Mouse (Mus musculus): ENCODE data around the gene Olfr1132. TPM values are rescaled to one million over a fixed set of nuclear protein-coding genes. Genes with fewer than 3 reads are reported as not detected.

Olfr1132 gene
- not detected in 2 replicates for polyA plus RNA-seq (2015; fragmentation: Nextera tagmentation; extraction: Ambion mirVana)

GRCm38 (mm10) chr2:87637435-87637834, at the start of gene Olfr1132:
Olfr1132 (minus strand) TSS chr2:87637535.

GRCm38 (mm10) chr2:87673564-87673963, 36.2 kb upstream of the Olfr1132 start, which contains the start of gene Olfr1135:
Olfr1135 (minus strand) TSS chr2:87673664.

GRCm38 (mm10) chr2:87658360-87658759, 21.0 kb upstream of the Olfr1132 start, which contains the start of gene Olfr1134:
Olfr1134 (minus strand) TSS chr2:87658460.

GRCm38 (mm10) chr2:87647274-87647673, 9.9 kb upstream of the Olfr1132 start, which contains the start of gene Olfr1133:
Olfr1133 (minus strand) TSS chr2:87647374.

GRCm38 (mm10) chr2:87626804-87627203, 10.5 kb downstream of the Olfr1132 start, which contains the start of gene Olfr1131:
Olfr1131 (plus strand) TSS chr2:87627104.

GRCm38 (mm10) chr2:87605912-87606311, 31.4 kb downstream of the Olfr1132 start, which contains the start of gene Olfr1130:
Olfr1130 (plus strand) TSS chr2:87606212.

Other genes starting within 250 kb of the Olfr1132 start
- not detected in 2 replicates for gene Olfr1123, start 220.9 kb downstream of the Olfr1132 start, polyA plus RNA-seq (2015; fragmentation: Nextera tagmentation; extraction: Ambion mirVana)
- gene Olfr1124, start 207.3 kb downstream of the Olfr1132 start, polyA plus RNA-seq (2015; fragmentation: Nextera tagmentation; extraction: Ambion mirVana) = 0.05 TPM in 1 of 2 replicates, not detected in the other
- not detected in 2 replicates for gene Olfr1126, start 183.6 kb downstream of the Olfr1132 start, polyA plus RNA-seq (2015; fragmentation: Nextera tagmentation; extraction: Ambion mirVana)
- gene Pramel7, start 140.4 kb downstream of the Olfr1132 start, polyA plus RNA-seq (2015; fragmentation: Nextera tagmentation; extraction: Ambion mirVana) = not detected in 2 replicates
- gene Pramel6, start 131.0 kb downstream of the Olfr1132 start, polyA plus RNA-seq (2015; fragmentation: Nextera tagmentation; extraction: Ambion mirVana) = not detected in 2 replicates
- gene Olfr153, start 105.7 kb downstream of the Olfr1132 start, polyA plus RNA-seq (2015; fragmentation: Nextera tagmentation; extraction: Ambion mirVana) = not detected in 2 replicates
- gene Olfr1128, start 92.0 kb downstream of the Olfr1132 start, polyA plus RNA-seq (2015; fragmentation: Nextera tagmentation; extraction: Ambion mirVana) = not detected in 2 replicates
- not detected in 2 replicates for gene Olfr1129, start 63.6 kb downstream of the Olfr1132 start, polyA plus RNA-seq (2015; fragmentation: Nextera tagmentation; extraction: Ambion mirVana)
- not detected in 2 replicates for gene Olfr1130, start 31.3 kb downstream of the Olfr1132 start, polyA plus RNA-seq (2015; fragmentation: Nextera tagmentation; extraction: Ambion mirVana)
- not detected in 2 replicates for gene Olfr1131, start 10.4 kb downstream of the Olfr1132 start, polyA plus RNA-seq (2015; fragmentation: Nextera tagmentation; extraction: Ambion mirVana)
- not detected in 2 replicates for gene Olfr1133, start 9.8 kb upstream of the Olfr1132 start, polyA plus RNA-seq (2015; fragmentation: Nextera tagmentation; extraction: Ambion mirVana)
- gene Olfr1134, start 20.9 kb upstream of the Olfr1132 start, polyA plus RNA-seq (2015; fragmentation: Nextera tagmentation; extraction: Ambion mirVana) = not detected in 2 replicates
- not detected in 2 replicates for gene Olfr1135, start 36.1 kb upstream of the Olfr1132 start, polyA plus RNA-seq (2015; fragmentation: Nextera tagmentation; extraction: Ambion mirVana)
- not detected in 2 replicates for gene Olfr1136, start 56.4 kb upstream of the Olfr1132 start, polyA plus RNA-seq (2015; fragmentation: Nextera tagmentation; extraction: Ambion mirVana)
- gene Olfr1137, start 75.6 kb upstream of the Olfr1132 start, polyA plus RNA-seq (2015; fragmentation: Nextera tagmentation; extraction: Ambion mirVana) = not detected in 2 replicates
- gene Olfr1138, start 102.4 kb upstream of the Olfr1132 start, polyA plus RNA-seq (2015; fragmentation: Nextera tagmentation; extraction: Ambion mirVana) = not detected in 2 replicates
- gene Olfr1140, start 106.2 kb upstream of the Olfr1132 start, polyA plus RNA-seq (2015; fragmentation: Nextera tagmentation; extraction: Ambion mirVana) = not detected in 2 replicates
- gene Olfr1141, start 116.5 kb upstream of the Olfr1132 start, polyA plus RNA-seq (2015; fragmentation: Nextera tagmentation; extraction: Ambion mirVana) = not detected in 2 replicates
- not detected in 2 replicates for gene Olfr152, start 141.9 kb upstream of the Olfr1132 start, polyA plus RNA-seq (2015; fragmentation: Nextera tagmentation; extraction: Ambion mirVana)
- gene Olfr1143, start 163.1 kb upstream of the Olfr1132 start, polyA plus RNA-seq (2015; fragmentation: Nextera tagmentation; extraction: Ambion mirVana) = not detected in 2 replicates
- not detected in 2 replicates for gene Olfr1145, start 172.3 kb upstream of the Olfr1132 start, polyA plus RNA-seq (2015; fragmentation: Nextera tagmentation; extraction: Ambion mirVana)
- gene Olfr1148, start 193.0 kb upstream of the Olfr1132 start, polyA plus RNA-seq (2015; fragmentation: Nextera tagmentation; extraction: Ambion mirVana) = not detected in 2 replicates
- not detected in 2 replicates for gene Olfr1150-ps1, start 206.5 kb upstream of the Olfr1132 start, polyA plus RNA-seq (2015; fragmentation: Nextera tagmentation; extraction: Ambion mirVana)
- not detected in 2 replicates for gene Olfr1151, start 218.3 kb upstream of the Olfr1132 start, polyA plus RNA-seq (2015; fragmentation: Nextera tagmentation; extraction: Ambion mirVana)
- 0.02 TPM in 1 of 2 replicates, not detected in the other for gene Olfr1152, start 229.0 kb upstream of the Olfr1132 start, polyA plus RNA-seq (2015; fragmentation: Nextera tagmentation; extraction: Ambion mirVana)